13 mouse cellular contexts compared by ENCODE assay signal in the genomic region with DNA sequence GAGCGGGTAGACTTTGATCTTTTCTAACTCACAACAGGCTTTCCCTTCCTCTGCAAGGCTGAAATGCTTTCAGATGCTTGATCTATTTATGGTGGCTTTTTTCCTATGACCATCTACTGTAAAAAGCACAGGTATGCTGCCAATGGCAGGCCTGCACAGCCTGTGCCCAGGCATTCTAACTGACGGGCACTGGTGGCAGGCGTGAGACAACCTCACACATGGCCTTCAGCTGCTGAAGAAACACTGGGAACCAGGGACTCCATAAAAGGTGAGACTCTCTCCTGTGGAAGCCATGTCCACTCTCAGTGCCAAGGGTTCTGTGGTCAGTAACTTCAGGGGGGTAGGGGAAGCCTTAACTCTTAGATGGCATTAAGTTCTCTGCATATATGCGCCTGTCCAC. TPM values are rescaled to one million over a fixed set of nuclear protein-coding genes. Genes with fewer than 3 reads are reported as not detected.
"Had no signal": no experiment of that assay in that cellular context is flagged by ENCODE, and none has a peak within 500 bp of the region (broad histone marks: within the 10 kb centered on the region; RNA-seq: fewer than 3 reads in every experiment).

No protein-coding gene starts in this region.

- DNase-seq: lung, adult 18-20 months; lung, embryonic 14.5 days; lung, postnatal 10 days; lung, postnatal 4 days; midbrain, embryonic 14.5 days; right cerebral cortex, postnatal 14 days; spleen, adult 18-20 months; thymus, adult 18-20 months; thymus, postnatal 14 days; thymus, postnatal 36 days had no signal

RNA-seq across cellular contexts. Expression of a gene that starts 12.6 kb away (rescaled TPM):
- total RNA-seq: megakaryocyte, adult 5-6 weeks; megakaryocyte-erythroid progenitor cell, adult 5-6 weeks; neutrophil, adult 5-6 weeks had no signal
